Mouse (Mus musculus): Measurements from ENCODE around the gene P4hb. TPM values are rescaled to one million over a fixed set of nuclear protein-coding genes. Genes with fewer than 3 reads are reported as not detected.

The P4hb gene
- polyA plus RNA-seq, 1 experiment from 2014 or later, result 883 TPM

DNA sequence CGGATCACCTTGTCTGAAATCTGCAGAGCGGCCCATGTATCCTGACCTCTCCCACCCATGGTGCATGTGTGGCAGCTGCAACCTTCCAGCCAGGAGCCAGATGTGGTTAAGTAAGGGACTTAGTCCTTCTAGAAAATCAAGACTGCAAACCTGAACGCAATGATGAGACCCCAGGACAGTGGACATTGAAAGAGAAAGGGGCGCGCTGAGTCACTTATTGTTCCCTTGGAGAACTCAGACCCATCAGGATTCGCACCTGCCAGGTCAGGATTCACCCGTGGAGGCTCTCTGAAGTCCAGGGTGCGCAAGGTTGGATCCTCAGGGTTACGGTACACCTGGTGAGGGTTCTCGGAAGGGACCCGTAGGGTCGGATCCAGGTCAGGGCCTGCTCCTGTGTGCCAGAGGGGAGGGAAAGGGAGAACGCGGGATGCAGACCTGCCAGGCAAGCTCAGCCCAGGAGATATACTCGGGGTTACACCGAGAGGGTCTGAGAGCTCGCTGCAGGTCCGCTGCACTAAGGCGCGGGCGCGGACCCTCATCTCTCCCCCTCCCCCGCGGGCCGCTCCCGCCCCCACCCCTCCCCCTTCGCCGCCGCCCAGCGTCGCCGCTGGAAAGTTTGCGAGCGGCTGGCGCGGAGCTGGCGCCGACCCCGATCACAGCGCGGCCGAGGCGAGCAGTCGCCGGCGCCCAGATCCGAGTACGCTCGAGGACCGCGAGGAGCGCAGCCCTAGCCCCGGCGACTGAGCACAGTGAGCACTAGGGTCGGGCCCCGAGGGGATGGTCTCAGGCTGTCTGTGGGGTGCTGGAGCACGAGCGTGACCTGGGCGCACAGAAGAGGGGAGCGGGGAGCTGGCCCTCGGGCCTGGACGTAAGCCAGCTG, 42.7 kb downstream of the P4hb start, which contains the start of gene Gcgr:
TSS of gene Gcgr (plus strand) at position 615 of the 880 bp plus-strand sequence.
- H3K4me2 ChIP-seq, result peak within 1 kb of the TSS; percentile 85
- H3K4me3 ChIP-seq, result peak within 1 kb of the TSS; percentile 41
- H3K9me3 ChIP-seq, result no peaks in the 10 kb centered on the region
- ATAC-seq (ENCODE audit: borderline replicate concordance, extremely low read depth, low FRiP score, low TSS enrichment), result peak; percentile 58; the same call in 1 of the 2 replicates
- no peaks in the 10 kb centered on the region for H3K36me3 ChIP-seq
- WGBS, result 7% methylated on average over 61 of the region's 62 CpGs
- H3K27ac ChIP-seq, result no peak within 1 kb of the TSS
- peaks cover 65% of the 10 kb centered on the region for H3K27me3 ChIP-seq
- H3K4me1 ChIP-seq, result peaks cover 11% of the 10 kb centered on the region
- peak within 1 kb of the TSS; percentile 48 for H3K9ac ChIP-seq

GRCm38 (mm10) chr11:120528903-120529302, 44.1 kb downstream of the P4hb start:
- Histone ChIP-seq H3K27me3 (peaks cover 63% of the 10 kb centered on the region), H3K9ac (no peak overlapping the region), H3K4me3 (no peak overlapping the region), H3K4me2 (no peak overlapping the region), H3K9me3 (no peaks in the 10 kb centered on the region), H3K27ac (no peak overlapping the region), H3K36me3 (no peaks in the 10 kb centered on the region), H3K4me1 (peaks cover 11% of the 10 kb centered on the region)
- 74% methylated on average over 4 of the region's 4 CpGs for WGBS
- no peak for ATAC-seq (ENCODE audit: borderline replicate concordance, extremely low read depth, low FRiP score, low TSS enrichment)

- Histone ChIP-seq H3K9me3 (no peaks in the 10 kb centered on the region), H3K4me2 (no peak overlapping the region), H3K4me3 (no peak overlapping the region), H3K4me1 (peaks cover 11% of the 10 kb centered on the region), H3K36me3 (no peaks in the 10 kb centered on the region), H3K27ac (no peak overlapping the region), H3K27me3 (peaks cover 52% of the 10 kb centered on the region), H3K9ac (no peak overlapping the region)
- 47% methylated on average over 9 of the region's 9 CpGs for WGBS
- no peak for ATAC-seq (ENCODE audit: borderline replicate concordance, extremely low read depth, low FRiP score, low TSS enrichment)
Measured at GRCm38 (mm10) chr11:120527690-120528354, 45.2 kb downstream of the P4hb start.

DNA sequence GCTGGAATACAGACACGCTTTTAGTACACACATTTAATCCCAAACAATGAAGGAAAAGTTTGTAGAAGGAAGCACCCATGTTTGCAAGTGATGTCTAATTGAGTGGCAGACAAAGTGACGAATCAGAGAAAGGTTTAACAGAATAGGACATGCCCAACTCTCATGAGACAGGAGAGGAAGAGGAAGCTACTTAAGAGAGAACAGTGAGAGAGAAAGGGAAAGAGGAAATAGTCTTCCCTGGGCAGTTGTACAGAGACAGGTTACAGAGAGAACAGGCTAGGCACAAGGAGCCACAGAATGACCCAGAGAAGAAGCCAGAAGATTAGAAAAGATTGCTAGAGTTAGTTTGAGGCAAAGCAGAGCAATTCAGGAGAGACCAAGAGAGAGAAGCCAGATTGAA, 47.1 kb downstream of the P4hb start:
- Histone ChIP-seq H3K4me2 (no peak overlapping the region), H3K27ac (no peak overlapping the region), H3K4me3 (no peak overlapping the region), H3K4me1 (peaks cover 6% of the 10 kb centered on the region), H3K36me3 (no peaks in the 10 kb centered on the region), H3K9me3 (no peaks in the 10 kb centered on the region), H3K9ac (no peak overlapping the region), H3K27me3 (peaks cover 33% of the 10 kb centered on the region)
- no peak for ATAC-seq (ENCODE audit: borderline replicate concordance, extremely low read depth, low FRiP score, low TSS enrichment)
- WGBS, result 69% methylated on average over 2 of the region's 2 CpGs

DNA sequence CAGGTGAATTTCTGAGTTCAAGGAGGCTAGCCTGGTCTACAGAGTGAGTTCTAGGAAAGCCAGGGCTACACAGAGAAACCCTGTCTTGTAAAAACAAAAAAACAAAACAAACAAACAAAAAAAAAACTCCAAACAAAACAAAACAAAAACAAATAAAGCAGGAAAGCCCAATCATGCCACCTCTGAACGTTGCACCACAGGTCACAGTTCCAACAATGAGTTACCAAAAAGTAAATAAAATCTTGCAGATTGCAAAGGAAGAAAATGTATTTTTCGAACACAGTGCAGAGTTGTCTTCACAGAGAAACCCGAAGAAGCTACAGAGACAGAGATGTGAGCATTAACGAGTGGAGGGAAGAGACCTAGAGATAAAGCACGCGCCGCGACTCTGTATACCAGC, 50.5 kb downstream of the P4hb start:
- H3K9ac ChIP-seq, result no peak overlapping the region
- H3K4me3 ChIP-seq, result no peak overlapping the region
- no peaks in the 10 kb centered on the region for H3K9me3 ChIP-seq
- no peaks in the 10 kb centered on the region for H3K27me3 ChIP-seq
- H3K27ac ChIP-seq, result no peak overlapping the region
- H3K4me2 ChIP-seq, result no peak overlapping the region
- no peaks in the 10 kb centered on the region for H3K36me3 ChIP-seq
- ATAC-seq (ENCODE audit: borderline replicate concordance, extremely low read depth, low FRiP score, low TSS enrichment), result no peak
- 82% methylated on average over 8 of the region's 8 CpGs for WGBS
- peaks cover 17% of the 10 kb centered on the region for H3K4me1 ChIP-seq

DNA sequence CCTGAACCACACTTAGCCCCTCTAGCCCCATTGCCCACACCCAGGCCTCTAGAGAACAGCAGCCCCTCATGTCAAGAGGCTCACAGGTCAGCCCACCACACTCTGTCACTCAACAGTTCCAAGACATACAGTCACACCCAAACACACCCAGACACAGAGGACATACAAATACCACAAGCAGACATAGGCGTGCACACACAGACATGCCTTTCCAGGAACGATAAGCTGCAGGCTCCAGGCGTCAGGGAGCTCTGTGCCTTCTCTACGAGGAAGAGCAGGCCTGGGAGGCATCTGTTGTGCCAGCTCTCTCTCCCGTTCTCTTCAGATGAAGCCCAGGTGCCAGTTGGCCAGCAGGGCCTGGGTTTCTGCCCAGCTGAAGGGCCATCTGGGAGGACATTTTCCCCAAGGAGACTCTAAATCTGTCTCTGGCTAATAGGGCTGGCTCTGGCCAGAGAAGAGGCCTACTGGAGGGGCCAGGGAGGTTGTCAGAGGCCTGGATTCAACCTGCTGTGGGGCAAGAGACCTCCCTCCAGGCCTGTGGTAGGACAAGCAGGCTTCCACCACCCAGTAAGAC, 52.0 kb downstream of the P4hb start:
- Histone ChIP-seq H3K36me3 (no peaks in the 10 kb centered on the region), H3K9ac (no peak overlapping the region), H3K4me3 (no peak overlapping the region), H3K4me1 (peaks cover 17% of the 10 kb centered on the region), H3K9me3 (no peaks in the 10 kb centered on the region), H3K4me2 (no peak overlapping the region), H3K27ac (no peak overlapping the region), H3K27me3 (no peaks in the 10 kb centered on the region)
- 66% methylated on average over 5 of the region's 5 CpGs for WGBS
- no peak for ATAC-seq (ENCODE audit: borderline replicate concordance, extremely low read depth, low FRiP score, low TSS enrichment)

DNA sequence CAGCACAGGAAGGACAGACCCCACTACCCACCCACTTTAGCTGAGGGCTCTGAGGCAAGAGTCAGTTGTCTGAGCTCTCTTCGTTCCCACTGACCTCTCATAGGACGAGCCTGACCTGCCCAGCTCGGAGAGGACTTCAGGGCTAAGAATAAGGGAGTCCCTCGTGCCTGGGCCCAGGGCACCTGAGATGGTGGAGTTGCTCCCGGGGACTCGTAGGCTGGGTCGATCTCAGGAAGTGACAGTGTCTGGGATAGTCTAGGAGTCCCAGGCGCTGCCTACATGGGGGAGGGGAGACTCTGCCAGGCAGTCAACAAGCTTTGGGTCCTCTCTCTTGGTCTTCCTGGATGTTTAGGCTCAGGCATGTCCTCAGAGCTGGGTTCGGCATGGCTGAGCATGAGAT, 52.6 kb downstream of the P4hb start:
- WGBS, result 70% methylated on average over 9 of the region's 9 CpGs
- Histone ChIP-seq H3K9me3 (no peaks in the 10 kb centered on the region), H3K36me3 (no peaks in the 10 kb centered on the region), H3K4me3 (no peak overlapping the region), H3K27me3 (no peaks in the 10 kb centered on the region), H3K9ac (no peak overlapping the region), H3K4me1 (peaks cover 20% of the 10 kb centered on the region), H3K4me2 (no peak overlapping the region), H3K27ac (no peak overlapping the region)
- no peak for ATAC-seq (ENCODE audit: borderline replicate concordance, extremely low read depth, low FRiP score, low TSS enrichment)

GRCm38 (mm10) chr11:120519738-120520137, 53.3 kb downstream of the P4hb start:
- Histone ChIP-seq H3K9me3 (no peaks in the 10 kb centered on the region), H3K4me1 (peaks cover 20% of the 10 kb centered on the region), H3K27me3 (no peaks in the 10 kb centered on the region), H3K4me2 (peak overlapping the region; percentile 32; the same call in 1 of the 2 replicates), H3K4me3 (no peak overlapping the region), H3K36me3 (no peaks in the 10 kb centered on the region), H3K27ac (no peak overlapping the region), H3K9ac (no peak overlapping the region)
- peak; percentile 43; the same call in 1 of the 2 replicates for ATAC-seq (ENCODE audit: borderline replicate concordance, extremely low read depth, low FRiP score, low TSS enrichment)
- WGBS, result 29% methylated on average over 9 of the region's 9 CpGs

DNA sequence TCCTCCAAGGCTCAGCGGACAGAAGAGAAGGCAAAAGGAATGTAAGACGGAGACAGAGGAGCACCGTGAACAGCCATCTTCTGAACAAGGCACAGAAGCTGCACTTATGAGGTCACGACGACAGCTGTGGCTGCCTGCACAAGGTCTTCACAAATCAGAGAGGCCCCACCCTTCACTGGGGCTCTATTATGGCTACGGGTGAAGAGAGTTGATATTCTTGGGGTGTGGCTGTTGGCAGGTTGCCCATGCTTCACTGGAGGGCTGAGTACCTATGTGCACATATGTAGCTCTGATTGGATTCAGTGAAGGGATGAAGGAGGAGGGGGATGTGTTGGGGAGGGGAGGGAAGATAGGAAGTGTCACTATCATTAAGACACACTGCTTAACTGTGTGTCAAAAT, 54.5 kb downstream of the P4hb start:
- H3K27ac ChIP-seq, result peak overlapping the region; percentile 53
- H3K9me3 ChIP-seq, result no peaks in the 10 kb centered on the region
- no peaks in the 10 kb centered on the region for H3K27me3 ChIP-seq
- 48% methylated on average over 6 of the region's 6 CpGs for WGBS
- H3K4me3 ChIP-seq, result no peak overlapping the region
- H3K36me3 ChIP-seq, result no peaks in the 10 kb centered on the region
- no peak overlapping the region for H3K9ac ChIP-seq
- no peak overlapping the region for H3K4me2 ChIP-seq
- H3K4me1 ChIP-seq, result peaks cover 20% of the 10 kb centered on the region
- no peak for ATAC-seq (ENCODE audit: borderline replicate concordance, extremely low read depth, low FRiP score, low TSS enrichment)

DNA sequence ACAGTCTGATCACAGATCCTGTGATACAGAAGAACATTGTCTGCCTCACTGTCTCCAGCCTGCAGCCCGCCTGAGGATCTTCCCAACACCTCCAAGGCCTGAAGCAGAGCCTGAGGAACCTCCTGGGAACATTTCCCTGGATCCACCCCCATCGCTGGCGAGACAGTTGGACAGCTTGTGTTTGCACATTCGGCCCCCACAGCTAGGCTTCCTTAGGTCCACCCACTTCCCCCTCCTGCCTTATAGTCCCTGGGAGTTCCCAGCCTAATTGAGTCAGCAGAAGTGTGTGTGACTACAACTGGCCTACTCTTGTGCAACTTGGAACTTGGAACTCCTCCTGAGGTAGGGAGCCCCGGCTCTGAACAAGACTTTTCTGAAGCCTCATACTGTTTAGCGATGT, 55.0 kb downstream of the P4hb start:
- no peak overlapping the region for H3K4me3 ChIP-seq
- peaks cover 20% of the 10 kb centered on the region for H3K4me1 ChIP-seq
- H3K27ac ChIP-seq, result peak overlapping the region; percentile 53
- no peaks in the 10 kb centered on the region for H3K27me3 ChIP-seq
- H3K9me3 ChIP-seq, result no peaks in the 10 kb centered on the region
- H3K9ac ChIP-seq, result no peak overlapping the region; the same call in 1 of the 2 replicates
- H3K36me3 ChIP-seq, result no peaks in the 10 kb centered on the region
- no peak overlapping the region for H3K4me2 ChIP-seq
- no peak for ATAC-seq (ENCODE audit: borderline replicate concordance, extremely low read depth, low FRiP score, low TSS enrichment)
- 40% methylated on average over 6 of the region's 6 CpGs for WGBS

GRCm38 (mm10) chr11:120517147-120517546, 55.9 kb downstream of the P4hb start:
- WGBS, result 69% methylated on average over 4 of the region's 4 CpGs
- H3K27ac ChIP-seq, result no peak overlapping the region

GRCm38 (mm10) chr11:120515611-120516010, 57.4 kb downstream of the P4hb start:
- peak; percentile 43 for ATAC-seq (ENCODE audit: borderline replicate concordance, extremely low read depth, low FRiP score, low TSS enrichment)
- Histone ChIP-seq H3K4me2 (no peak overlapping the region), H3K27ac (no peak overlapping the region), H3K9ac (no peak overlapping the region), H3K4me3 (no peak overlapping the region), H3K4me1 (peaks cover 22% of the 10 kb centered on the region), H3K27me3 (no peaks in the 10 kb centered on the region), H3K9me3 (no peaks in the 10 kb centered on the region), H3K36me3 (no peaks in the 10 kb centered on the region)
- 14% methylated on average over 17 of the region's 17 CpGs for WGBS

More at GRCm38 (mm10) chr11:120517147-120517546, 55.9 kb downstream of the P4hb start:
- no peak overlapping the region for H3K4me3 ChIP-seq
- H3K4me2 ChIP-seq, result no peak overlapping the region
- H3K9me3 ChIP-seq, result no peaks in the 10 kb centered on the region
- ATAC-seq (ENCODE audit: borderline replicate concordance, extremely low read depth, low FRiP score, low TSS enrichment), result no peak
- no peaks in the 10 kb centered on the region for H3K36me3 ChIP-seq
- H3K9ac ChIP-seq, result no peak overlapping the region
- H3K4me1 ChIP-seq, result peaks cover 20% of the 10 kb centered on the region
- no peaks in the 10 kb centered on the region for H3K27me3 ChIP-seq

Measured in lung, embryonic 15.5 days (tissue).